Mouse (Mus musculus) liver, embryonic 14.5 days (tissue): ENCODE data around the gene Aph1a.

Experiments used
- CTCF ChIP-seq: IDR thresholded peaks from 2 replicates; pipeline ENCODE4 v1.5.1; 2016; ENCODE audit warnings: antibody characterized with exemption, low read depth, control low read depth
- EP300 ChIP-seq: IDR thresholded peaks from 2 replicates; pipeline ENCODE4 v1.6.1; 2016; ENCODE audit warnings: antibody characterized with exemption, low read depth

DNA sequence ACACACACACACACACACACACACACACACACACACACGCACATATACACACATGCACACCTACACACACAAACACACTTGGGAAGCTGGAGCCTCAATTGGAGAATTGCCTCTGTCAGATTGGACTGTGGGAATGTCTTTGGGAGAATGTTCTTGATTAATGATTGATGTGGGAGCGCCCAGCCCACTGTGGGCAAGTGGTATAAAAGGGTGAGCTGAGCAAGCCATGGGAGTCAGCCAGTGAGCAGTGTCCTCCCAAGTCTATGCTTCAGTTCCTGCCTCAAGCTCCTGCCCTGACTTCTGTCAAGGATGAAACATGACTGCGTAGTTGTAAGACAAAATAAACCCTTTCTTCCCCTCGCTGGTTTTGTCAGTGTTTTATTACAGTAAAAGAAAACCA is 6.2 kb upstream of the Aph1a start:
- TF ChIP-seq CTCF (no peak), EP300 (no peak)
